Mouse (Mus musculus): ENCODE data around the gene Rps5. TPM values are rescaled to one million over a fixed set of nuclear protein-coding genes. Genes with fewer than 3 reads are reported as not detected.

The Rps5 gene
- polyA plus RNA-seq, 1 experiment from 2014 or later: 1,044 TPM

- Histone ChIP-seq H3K27ac (peak overlapping the region; percentile 89), H3K4me2 (replicated peaks) (peak overlapping the region; percentile 87), H3K4me1 (peaks cover 17% of the 10 kb centered on the region), H3K9ac (peak overlapping the region; percentile 84), H3K4me3 (peak overlapping the region; percentile 86), H3K27me3 (no peaks in the 10 kb centered on the region), H3K9me3 (no peaks in the 10 kb centered on the region), H3K36me3 (peaks cover 27% of the 10 kb centered on the region)
- peak; percentile 62 for ATAC-seq (ENCODE audit: low FRiP score, low read depth)
- WGBS: under 1% methylated on average over 29 of the region's 29 CpGs
Observed at GRCm38 (mm10) chr7:12966104-12966845, 44.2 kb downstream of the Rps5 start.

GRCm38 (mm10) chr7:12970906-12971305 lies 48.8 kb downstream of the Rps5 start:
- no peaks in the 10 kb centered on the region for H3K27me3 ChIP-seq
- whole genome bisulfite sequencing: 96% methylated on average over 25 of the region's 25 CpGs
- H3K9ac ChIP-seq: no peak overlapping the region
- H3K4me2 ChIP-seq (replicated peaks): no peak overlapping the region
- no peak overlapping the region for H3K27ac ChIP-seq
- no peak overlapping the region for H3K4me3 ChIP-seq
- no peak for ATAC-seq (ENCODE audit: low FRiP score, low read depth)
- H3K36me3 ChIP-seq: peaks cover 42% of the 10 kb centered on the region
- H3K9me3 ChIP-seq: no peaks in the 10 kb centered on the region
- H3K4me1 ChIP-seq: peaks cover 11% of the 10 kb centered on the region

Other genes with a start within 250 kb of the Rps5 start
- gene Vmn2r55, start 237.3 kb upstream of the Rps5 start, polyA plus RNA-seq (2015; fragmentation: Nextera tagmentation; extraction: Ambion mirVana): not detected in 2 replicates
- not detected in 2 replicates for gene Vmn2r56, start 187.3 kb upstream of the Rps5 start, polyA plus RNA-seq (2015; fragmentation: Nextera tagmentation; extraction: Ambion mirVana)
- gene Zscan18, start 118.7 kb upstream of the Rps5 start, polyA plus RNA-seq (2015; fragmentation: Nextera tagmentation; extraction: Ambion mirVana): 13.2 and 14.4 TPM in 2 replicates
- gene Zfp329, start 103.4 kb upstream of the Rps5 start, polyA plus RNA-seq (2015; fragmentation: Nextera tagmentation; extraction: Ambion mirVana): 17.5 TPM in 2 replicates
- 38.8 and 43.6 TPM in 2 replicates for gene Zfp110, start 87.5 kb upstream of the Rps5 start, polyA plus RNA-seq (2015; fragmentation: Nextera tagmentation; extraction: Ambion mirVana)
- gene Zfp128, start 41.1 kb upstream of the Rps5 start, polyA plus RNA-seq (2015; fragmentation: Nextera tagmentation; extraction: Ambion mirVana): 6.4 and 7.3 TPM in 2 replicates
- gene Zscan22, start 24.5 kb upstream of the Rps5 start, polyA plus RNA-seq (2015; fragmentation: Nextera tagmentation; extraction: Ambion mirVana): 15.8 and 20.9 TPM in 2 replicates
- 0.42 and 0.64 TPM in 2 replicates for gene Rnf225, start 5.1 kb downstream of the Rps5 start, polyA plus RNA-seq (2015; fragmentation: Nextera tagmentation; extraction: Ambion mirVana)
- gene Zfp324, start 43.5 kb downstream of the Rps5 start, polyA plus RNA-seq (2015; fragmentation: Nextera tagmentation; extraction: Ambion mirVana): 12.6 and 13.6 TPM in 2 replicates
- 10.5 and 10.8 TPM in 2 replicates for gene Zfp446, start 55.6 kb downstream of the Rps5 start, polyA plus RNA-seq (2015; fragmentation: Nextera tagmentation; extraction: Ambion mirVana)
- 0.08 and 0.34 TPM in 2 replicates for gene Slc27a5, start 75.9 kb downstream of the Rps5 start, polyA plus RNA-seq (2015; fragmentation: Nextera tagmentation; extraction: Ambion mirVana)
- 316 and 329 TPM in 2 replicates for gene Trim28, start 76.8 kb downstream of the Rps5 start, polyA plus RNA-seq (2015; fragmentation: Nextera tagmentation; extraction: Ambion mirVana)
- 28.0 and 29.6 TPM in 2 replicates for gene Zbtb45, start 87.7 kb downstream of the Rps5 start, polyA plus RNA-seq (2015; fragmentation: Nextera tagmentation; extraction: Ambion mirVana)
- gene Chmp2a, start 112.5 kb downstream of the Rps5 start, polyA plus RNA-seq (2015; fragmentation: Nextera tagmentation; extraction: Ambion mirVana): 127 and 133 TPM in 2 replicates
- 100 and 114 TPM in 2 replicates for gene Ube2m, start 116.0 kb downstream of the Rps5 start, polyA plus RNA-seq (2015; fragmentation: Nextera tagmentation; extraction: Ambion mirVana)
- 3.2 and 3.8 TPM in 2 replicates for gene Mzf1, start 132.5 kb downstream of the Rps5 start, polyA plus RNA-seq (2015; fragmentation: Nextera tagmentation; extraction: Ambion mirVana)
- gene Vmn1r85, start 172.9 kb downstream of the Rps5 start, polyA plus RNA-seq (2015; fragmentation: Nextera tagmentation; extraction: Ambion mirVana): not detected in 2 replicates
- not detected in 2 replicates for gene Vmn1r86, start 197.6 kb downstream of the Rps5 start, polyA plus RNA-seq (2015; fragmentation: Nextera tagmentation; extraction: Ambion mirVana)
- not detected in 2 replicates for gene Vmn1r87, start 217.9 kb downstream of the Rps5 start, polyA plus RNA-seq (2015; fragmentation: Nextera tagmentation; extraction: Ambion mirVana)
- not detected in 2 replicates for gene Vmn1r88, start 237.3 kb downstream of the Rps5 start, polyA plus RNA-seq (2015; fragmentation: Nextera tagmentation; extraction: Ambion mirVana)